Mouse (Mus musculus): ENCODE data around the gene Yod1. TPM values are rescaled to one million over a fixed set of nuclear protein-coding genes. Genes with fewer than 3 reads are reported as not detected.

Yod1 gene
- total RNA-seq (2021), result 10 to 100 TPM in 1 of 2 experiments, 1 to 10 TPM in 1; 9.7 to 10.3 TPM
- long read RNA-seq, experiment 1, result 0 reads
- long read RNA-seq, experiment 2, full-length matches to known transcripts, result 2 of 3 reads
- long read RNA-seq, experiment 2, partial matches to known transcripts, result 0 of 3 reads
- long read RNA-seq, experiment 2, other reads (novel, unspliced or antisense), result 1 of 3 reads

DNA sequence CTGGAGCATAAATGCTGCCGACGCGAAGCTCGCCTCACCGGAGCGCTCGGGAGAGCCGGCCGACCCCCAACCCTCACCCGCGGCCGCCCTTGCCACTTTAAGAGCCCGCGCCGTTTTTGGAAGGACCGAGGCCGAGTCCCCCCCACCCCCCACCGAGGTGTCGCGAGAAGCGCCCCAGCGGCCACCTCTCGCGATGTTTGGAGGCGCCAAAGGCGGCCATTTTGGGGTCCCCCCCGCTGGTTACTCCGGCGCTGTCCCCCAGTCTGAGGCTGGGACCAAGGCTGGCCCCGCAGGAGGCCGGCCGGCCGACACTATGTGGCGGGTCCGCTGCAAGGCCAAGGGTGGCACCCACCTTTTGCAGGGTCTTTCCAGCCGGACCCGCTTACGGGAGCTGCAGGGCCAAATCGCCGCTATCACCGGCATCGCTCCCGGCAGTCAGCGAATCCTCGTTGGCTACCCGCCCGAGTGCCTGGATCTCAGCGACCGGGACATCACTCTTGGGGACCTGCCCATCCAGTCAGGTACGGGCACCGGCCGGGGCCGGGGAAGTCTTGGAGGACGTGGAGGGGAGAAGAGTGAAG lies at the start of gene Yod1:
Gene Yod1, plus strand, starts transcription at position 37 of the 581 bp plus-strand sequence.
- peak; percentile 85 to 86 for DNase-seq (ENCODE audit: low spot score in 2 of 2)

DNA sequence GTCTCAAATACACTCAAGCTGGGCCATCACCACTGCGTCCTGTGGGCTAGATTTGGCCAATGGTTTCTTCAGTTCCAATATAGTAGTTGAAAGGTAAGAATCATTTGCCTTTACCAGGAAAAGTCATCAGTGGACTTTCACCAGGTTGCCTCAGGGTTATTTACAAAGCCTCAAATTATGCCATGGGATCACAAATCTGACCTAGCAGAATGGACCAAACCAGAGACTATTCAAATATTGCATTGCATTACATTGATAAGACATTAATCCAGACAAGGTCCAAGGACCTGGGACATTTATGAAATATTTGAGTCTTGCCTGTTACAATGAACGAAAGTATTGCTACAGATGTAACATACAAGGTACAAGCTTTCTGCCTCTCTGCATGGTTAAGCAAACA lies 38.6 kb upstream of the Yod1 start:
- no peak for DNase-seq (ENCODE audit: low spot score in 2 of 2)

DNA sequence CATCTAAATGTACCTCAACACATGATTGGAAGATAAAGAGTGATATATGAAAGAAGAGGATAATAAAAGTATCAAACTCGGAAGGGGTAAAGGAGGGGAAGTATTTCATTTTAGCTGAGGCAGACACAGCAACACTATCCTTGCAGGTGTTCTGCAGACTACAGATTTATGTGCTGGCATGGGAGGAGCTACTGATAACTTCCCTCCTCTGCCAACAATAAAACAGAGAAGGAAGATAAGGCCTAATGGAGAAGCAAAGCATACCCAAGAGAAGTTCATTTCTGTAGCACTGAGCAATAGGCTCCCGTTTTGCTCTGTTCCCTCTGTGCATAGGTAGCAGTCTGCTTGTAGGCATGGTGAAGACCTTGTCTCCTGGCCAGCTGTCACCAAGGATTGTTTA lies 36.1 kb upstream of the Yod1 start:
- no peak for DNase-seq (ENCODE audit: low spot score in 2 of 2)

DNA sequence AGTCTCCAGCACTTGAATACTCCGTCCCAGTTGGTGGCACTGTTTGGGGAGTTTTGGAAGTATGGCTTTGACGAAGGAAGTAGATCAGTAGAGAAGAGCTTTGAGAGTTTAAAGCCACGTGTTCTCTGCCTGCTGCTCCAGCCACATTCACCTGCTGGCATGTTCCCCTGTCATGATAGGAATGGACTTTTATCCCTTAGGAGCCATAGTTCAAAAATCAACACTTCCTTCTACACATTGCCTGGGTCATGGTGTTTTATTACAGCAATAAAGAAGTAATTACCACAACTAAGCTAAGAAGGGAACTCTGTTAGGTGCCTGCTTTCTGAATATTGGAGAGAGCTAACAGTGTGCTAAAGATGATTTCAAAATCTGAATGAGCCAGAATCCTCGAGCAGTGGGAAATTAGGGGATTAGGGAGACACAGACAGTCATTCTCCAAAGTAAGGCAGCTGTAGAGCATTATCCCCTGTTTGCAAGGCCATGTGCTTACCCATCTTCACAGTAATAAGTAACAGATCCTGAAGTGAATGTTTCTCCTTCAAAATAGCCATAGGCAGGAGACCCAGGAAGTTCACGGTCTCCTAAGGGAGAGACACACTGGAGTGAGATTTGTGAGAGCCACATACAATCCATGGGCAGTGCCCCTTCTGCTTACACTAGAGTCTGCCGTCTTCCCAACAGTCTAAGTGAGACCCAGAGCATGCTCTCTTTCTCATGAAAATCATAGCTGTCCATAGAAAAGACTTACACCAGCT lies 35.3 kb upstream of the Yod1 start:
- DNase-seq (ENCODE audit: low spot score in 2 of 2), result no peak

DNA sequence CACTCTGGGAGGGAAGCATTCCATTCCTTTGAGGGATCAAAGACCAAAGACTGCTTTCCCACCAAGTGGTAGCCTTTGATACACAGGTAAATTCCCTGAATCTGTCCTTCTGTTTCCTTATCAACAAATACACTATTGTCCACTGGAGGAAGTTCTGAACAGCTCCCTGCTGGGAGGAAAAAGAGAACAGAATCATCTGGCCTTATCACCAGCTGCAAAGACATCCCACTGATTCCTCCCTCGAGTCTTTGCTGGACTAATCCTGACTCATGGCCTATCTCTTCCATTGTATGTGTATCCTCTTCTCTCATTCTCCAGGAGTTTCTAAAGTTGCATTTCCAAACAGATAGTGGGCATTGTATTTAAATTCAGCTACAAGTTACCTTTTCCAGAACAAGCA lies 33.2 kb upstream of the Yod1 start:
- DNase-seq (ENCODE audit: low spot score in 2 of 2), result no peak

DNA sequence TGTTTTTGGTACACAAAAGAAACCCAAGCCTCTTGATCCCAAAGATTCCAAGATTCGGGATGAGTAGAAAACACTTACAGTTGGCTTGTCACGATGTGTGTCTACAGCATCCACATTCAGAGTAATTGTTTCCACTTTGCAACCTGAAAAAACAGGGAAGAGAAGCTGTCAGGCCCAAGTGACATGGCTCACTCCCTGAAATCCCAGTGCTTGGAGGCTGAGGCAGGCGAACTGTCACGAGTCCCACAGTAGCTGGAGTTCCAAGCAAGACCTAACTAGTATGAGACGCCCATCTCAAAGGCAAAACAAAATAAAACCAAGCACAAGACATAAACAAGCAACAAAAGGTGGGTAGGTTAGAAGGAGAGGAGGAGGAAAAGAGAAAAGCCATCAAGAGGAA lies 18.5 kb upstream of the Yod1 start:
- no peak for DNase-seq (ENCODE audit: low spot score in 2 of 2)

DNA sequence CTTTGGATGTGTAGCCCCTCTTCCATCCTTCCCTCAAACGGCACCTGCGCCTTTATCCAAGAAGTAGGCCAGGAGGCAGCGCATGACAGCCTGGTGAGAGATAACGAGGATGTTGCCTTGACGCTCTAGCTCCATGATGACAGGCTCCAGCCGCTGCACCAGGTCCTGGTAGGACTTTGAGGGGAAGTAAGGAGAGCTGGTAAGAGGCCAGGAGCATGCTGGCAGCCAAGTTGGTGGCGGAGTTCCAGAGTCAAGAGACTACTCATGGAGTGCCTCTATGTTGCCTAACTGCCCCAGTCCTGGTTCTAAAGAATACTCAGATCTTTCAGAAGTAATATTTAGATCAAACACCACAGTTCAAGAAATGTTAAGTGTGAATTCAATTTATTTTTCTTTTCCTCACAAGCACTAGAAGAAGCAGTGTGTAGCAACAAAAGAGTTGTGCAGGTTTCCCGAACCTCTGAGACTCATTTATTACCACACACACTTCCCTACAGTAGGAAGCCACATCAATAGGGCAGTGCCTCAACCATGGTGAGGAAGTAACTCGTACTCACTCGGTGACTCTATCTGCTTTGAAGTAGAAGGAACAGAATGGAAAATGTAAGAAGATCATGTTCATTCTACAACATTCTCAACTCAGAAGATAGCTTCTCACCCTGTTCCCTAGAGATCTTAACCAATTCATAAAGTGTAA lies 17.0 kb upstream of the Yod1 start:
- no peak for DNase-seq (ENCODE audit: low spot score in 2 of 2)

DNA sequence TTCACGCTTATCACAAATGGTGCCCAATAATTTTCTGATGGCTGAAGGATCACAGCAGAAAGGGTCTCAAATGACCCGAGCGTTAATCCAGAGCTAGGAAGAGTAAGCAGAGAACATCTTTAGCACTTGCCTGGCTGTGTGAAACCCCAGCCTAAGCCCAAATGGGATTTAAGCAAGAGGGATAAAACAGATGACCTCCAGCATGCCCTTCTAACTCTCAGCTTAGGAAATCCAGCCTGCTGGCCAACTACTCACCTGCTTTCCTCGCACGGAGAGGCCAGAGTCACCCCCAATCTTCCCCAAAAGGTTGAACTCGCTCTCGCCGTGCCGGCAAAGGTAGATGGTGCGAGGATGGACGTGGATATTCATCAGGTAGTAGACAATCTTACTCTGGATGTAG lies 15.2 kb upstream of the Yod1 start:
- no peak for DNase-seq (ENCODE audit: low spot score in 2 of 2)

DNA sequence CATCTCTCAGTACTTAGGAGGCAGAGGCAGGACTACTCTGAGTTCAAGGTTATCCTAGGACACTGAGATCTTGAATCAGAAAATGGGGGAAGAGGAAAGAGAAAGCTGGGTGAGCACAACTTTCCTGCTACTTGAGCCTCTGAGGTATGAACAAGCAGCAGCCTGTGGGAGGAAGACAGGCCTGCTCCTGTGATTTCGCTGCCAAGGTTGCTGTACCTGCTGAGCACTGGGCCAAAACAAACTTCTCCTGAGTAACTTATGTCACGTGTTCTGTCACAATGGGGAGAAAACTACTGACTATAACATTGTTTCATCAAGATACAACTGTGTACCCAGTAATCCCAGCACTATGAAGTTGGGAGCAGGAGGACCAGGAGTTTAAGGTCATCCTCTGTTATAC lies 13.5 kb upstream of the Yod1 start:
- no peak for DNase-seq (ENCODE audit: low spot score in 2 of 2)

DNA sequence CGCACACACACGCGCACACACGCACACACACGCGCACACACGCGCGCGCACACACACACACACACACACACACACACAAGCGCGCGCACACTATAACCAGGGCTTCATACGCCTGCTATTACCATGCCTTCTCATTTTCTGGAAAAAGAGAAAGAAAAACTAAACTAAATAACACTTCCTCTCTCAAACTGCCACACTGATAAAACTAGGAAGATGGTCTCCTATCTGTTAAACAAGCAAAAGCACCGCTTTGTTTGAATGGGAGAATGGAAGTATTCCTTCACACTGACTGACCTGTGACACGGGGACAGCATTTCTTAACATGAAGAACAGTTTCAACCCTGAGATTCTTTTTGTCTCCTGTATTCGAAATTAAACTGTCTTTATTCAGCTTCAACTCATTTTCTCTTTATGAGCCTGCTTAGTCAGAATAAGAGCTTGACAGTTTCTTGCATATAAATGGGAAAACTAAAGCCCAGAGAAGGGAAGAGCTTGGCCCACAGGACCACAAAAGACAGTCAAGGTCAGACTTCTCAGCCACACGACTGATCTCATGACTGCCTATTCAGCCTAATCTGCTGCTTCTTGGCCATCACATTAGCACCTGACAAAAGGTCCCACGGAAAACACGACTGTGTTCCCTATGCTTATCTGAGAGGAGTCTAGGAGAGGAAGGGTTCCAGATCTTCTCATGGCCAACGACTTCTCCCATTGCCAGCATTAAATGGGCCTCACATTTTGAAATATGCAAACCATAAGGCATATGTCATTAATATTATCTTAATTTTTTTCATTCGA lies 6.6 kb upstream of the Yod1 start:
- DNase-seq (ENCODE audit: low spot score in 2 of 2), result no peak

DNA sequence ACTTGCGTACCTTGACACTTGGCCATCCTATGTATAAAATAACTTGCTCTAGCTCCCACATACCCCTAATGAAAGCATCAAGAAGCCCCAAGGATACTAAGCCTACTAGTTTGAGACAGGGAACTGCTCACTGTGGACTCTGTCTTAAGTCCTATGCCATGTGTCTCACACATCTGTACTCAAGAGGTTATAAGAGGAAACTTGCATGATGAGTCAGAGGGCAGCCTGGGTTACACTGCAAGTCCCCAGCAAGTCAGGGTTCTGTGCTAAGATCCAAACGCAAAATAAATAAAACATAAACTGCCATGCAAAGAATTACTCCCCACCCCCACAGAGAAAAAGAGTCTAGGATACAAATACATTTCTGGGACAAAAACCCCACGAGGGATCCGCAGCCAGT lies 3.1 kb upstream of the Yod1 start:
- no peak for DNase-seq (ENCODE audit: low spot score in 2 of 2)

DNA sequence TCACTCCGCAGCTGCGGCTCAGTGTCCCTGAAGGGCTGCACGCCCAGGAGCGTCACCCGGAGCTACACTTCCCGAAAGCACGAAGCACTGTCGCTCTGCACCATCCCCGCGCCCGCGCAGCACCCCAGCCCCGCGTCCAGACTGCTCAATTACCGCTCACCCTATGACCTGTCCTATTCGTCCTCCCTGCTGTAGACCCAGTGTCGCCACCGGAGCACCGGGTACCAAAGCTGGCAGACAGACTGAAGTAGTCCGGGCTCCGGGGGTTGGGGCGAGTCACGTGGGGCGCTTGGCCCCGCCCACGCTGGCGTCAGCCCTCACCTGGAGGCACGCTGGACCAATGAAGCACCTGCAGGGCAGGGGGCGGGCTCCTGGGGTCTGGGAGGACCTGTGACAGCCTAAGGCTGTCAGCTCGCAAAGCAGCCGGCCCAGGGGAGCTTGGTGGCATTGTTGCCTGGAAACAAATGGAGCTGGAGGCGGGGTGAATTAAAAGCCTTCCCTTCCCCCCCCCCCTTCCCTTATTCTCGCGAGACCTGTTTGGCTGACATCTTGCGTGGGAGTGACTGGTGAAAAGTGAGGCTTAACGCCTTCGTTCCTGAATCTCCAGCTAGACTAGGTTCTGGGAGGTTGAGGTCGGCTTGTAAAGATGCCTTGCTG lies 1.4 kb upstream of the Yod1 start, which contains the start of gene Gm29427:
Gene Gm29427, minus strand, starts transcription at position 239 of the 657 bp plus-strand sequence.
- peak; percentile 74 to 79 for DNase-seq (ENCODE audit: low spot score in 2 of 2)

DNA sequence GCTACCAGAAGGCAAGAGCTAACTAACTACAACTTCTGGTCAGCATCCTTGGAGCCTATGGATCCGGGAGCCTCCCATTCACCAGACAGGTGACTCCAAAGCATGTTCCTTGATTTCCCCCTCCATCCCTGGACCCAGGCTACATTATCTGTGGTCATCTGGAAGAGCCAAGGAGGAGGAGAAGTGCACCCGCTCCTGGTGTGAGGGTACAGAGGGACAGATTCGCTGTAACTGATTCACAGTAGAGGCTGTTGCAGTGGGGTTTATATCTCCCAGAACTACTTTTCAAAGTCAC lies 962 bp upstream of the Yod1 start:
- no peak for DNase-seq (ENCODE audit: low spot score in 2 of 2)

DNA sequence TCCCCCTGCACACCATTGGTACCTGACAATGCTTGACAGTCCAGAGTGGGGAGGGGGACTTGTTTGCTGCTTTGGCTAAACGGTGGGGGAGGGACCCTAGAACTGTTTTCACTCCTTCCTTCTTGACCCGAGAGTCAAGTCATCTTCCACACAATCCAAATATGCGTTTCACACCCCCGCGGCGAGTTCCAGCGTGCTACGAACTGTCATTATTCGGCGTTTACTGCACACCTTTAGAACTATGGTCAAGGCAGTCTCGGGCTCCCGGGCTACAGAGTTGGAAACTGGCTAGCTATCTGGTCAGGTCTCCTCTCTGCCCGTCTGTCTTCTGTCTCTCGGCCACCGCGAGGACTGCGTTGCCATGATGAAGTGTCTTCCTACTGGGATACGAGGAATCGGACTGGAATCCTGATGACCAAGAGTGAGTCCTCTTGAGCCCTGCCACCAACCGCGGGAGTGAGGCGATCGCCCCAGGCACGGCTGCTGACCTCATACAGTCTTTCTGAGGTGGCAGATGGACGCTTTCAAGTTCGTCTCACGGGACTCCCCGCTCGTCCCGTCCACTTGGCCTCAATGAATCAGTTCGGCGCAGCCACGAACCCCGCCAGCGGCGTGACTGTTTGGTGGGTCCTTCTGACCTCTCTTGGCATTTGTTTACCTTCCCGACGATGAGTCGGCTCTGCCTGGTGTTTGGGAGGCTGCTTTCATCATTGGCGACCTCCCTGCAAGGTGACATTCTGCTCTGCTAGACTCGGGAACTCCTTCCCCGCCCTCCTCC lies 425 bp upstream of the Yod1 start:
- DNase-seq (ENCODE audit: low spot score in 2 of 2), result no peak

DNA sequence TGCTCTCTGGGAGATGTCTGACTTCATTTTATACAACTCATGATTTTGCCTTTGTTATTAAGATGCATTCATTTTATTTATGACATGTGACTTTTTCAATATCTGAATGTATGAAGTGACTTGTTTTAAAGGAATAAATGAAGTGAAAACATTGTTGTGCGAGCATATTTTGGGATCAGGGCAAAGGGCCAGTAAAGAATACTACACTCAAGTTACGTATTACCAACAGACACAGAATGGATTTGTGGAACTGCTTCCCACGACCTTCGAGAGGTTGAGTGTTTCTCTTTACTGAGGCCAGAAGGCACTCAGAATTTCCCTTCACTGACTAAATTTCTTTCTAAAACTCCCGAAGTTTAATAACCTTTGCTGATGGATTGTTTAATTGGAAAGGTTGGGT lies 7.1 kb downstream of the Yod1 start:
- no peak for DNase-seq (ENCODE audit: low spot score in 2 of 2)

DNA sequence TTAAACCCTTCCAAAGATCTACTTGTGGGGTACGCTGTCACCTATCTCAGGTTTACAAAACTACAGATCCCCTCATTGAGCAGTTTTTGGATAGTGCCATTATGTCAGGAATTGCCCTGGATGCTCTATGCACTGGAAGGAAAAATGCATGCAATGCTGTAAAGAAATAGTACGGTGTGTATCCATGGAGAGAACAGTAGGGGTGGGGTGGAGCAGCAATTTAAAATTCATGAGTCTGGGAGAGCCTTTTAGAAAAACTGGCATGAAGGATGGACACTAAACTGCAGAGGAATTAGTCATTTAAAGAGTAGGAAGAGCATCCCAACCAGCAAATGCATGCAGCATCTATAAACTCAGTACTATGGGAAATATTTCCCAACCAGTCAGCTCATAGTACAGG lies 9.3 kb downstream of the Yod1 start:
- no peak for DNase-seq (ENCODE audit: low spot score in 2 of 2)

DNA sequence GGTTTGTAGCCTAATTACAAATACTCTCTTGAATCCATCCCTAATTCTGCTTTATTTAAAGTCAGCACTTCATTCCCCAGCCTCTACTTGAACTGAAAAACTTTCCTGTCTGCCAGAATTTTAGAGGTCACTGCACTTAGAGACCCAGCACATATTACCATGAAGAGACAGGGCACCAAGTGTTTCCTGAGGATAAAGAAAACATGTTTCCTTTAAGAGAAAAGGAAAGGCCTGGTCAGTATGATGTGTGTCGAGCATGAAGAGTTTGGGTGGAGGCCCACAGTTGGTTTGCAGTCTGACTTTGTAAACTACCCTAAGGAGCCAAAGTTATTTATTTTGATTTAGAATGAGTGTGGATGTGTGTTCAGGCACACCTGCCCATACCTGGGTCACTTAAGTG lies 10.9 kb downstream of the Yod1 start:
- DNase-seq (ENCODE audit: low spot score in 2 of 2), result no peak

DNA sequence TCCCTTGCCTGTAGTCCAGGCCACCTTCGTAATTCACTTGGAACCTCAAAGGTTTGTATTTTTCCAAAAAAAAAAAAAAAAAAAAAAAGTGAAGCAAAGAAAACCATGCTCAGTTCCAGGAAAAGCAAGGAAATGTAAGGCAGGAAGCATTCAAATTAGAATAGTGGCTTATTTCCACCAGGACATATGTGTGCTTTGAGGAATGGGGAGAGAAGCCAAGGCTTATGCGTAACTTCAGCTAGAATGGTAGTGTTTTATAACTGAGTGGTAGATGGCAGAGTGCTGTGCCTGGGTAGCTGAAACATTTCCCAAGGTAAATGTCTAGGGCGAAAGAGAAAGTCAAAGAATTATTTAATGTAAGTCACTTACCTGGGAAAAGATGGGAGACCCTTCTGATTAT lies 11.6 kb downstream of the Yod1 start:
- no peak for DNase-seq (ENCODE audit: low spot score in 2 of 2)

DNA sequence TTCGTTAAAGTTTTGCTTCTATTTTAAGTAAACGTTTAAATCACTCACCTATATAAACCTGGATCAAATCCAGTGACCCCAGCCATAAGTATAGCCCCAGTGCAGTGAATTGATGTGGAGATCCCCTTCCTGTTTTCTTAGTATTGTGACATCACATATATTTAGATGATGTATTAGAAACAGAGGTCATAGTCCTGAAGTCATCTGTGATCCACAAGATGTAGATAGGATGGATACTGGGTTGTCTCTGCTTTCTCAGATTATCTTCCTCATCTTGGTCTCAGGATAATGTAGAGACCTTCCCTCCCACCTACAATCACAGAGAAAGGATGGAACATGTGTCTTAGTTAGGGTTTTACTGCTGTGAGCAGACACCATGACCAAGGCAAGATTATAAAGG lies 12.0 kb downstream of the Yod1 start, which contains the start of gene Pfkfb2:
Gene Pfkfb2, minus strand, starts transcription at position 101 of the 400 bp plus-strand sequence.
- no peak for DNase-seq (ENCODE audit: low spot score in 2 of 2)

DNA sequence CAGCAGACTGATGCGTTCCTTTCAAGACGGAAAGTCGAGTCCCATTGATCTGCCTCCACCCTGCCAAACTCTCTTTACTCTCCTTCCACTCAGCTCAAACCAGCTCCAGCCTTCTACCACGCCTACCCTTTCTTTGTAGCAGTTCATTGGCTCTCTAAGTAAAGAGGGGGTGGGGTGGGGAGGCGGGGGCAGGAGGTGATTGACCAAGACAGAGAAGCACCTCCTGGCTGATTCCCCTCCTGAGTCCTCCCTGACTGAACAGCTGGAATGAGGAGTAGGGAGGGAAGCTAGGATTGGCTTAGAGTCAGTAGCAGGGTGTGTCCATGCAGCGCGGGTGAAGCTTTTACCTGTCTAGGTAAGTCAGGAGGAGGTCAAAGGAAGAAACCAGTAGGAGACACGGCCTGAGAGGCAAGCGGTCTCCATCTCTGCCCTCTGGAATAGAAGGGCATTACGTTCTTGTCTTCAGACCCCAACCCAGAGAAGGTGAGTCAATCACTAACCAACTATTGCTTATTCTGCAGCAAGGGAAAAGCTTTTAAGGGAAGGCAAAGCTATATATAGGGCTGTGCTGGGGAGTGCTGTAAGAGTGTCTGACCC lies 14.7 kb downstream of the Yod1 start, which contains the start of gene AA986860:
Gene AA986860, plus strand, starts transcription at position 236 of the 597 bp plus-strand sequence.
- no peak for DNase-seq (ENCODE audit: low spot score in 2 of 2)
